Mouse (Mus musculus) activated CD4-positive, CD25-positive, alpha-beta regulatory T cell (primary cell): Measurements from ENCODE around the gene Prpmp5. TPM values are rescaled to one million over a fixed set of nuclear protein-coding genes. Genes with fewer than 3 reads are reported as not detected.

ENCODE experiments used
- polyA plus RNA-seq, 2 experiments: library from polyadenylated mRNA; unstranded; fragments of 100-300 nt; shearing (Covaris generic); gene quantifications; one replicate each; pipeline ENCODE4 v1.2.1; 2017

The Prpmp5 gene
- polyA plus RNA-seq: not detected

GRCm38 (mm10) chr6:132314657-132315056, at the start of gene Prpmp5:
TSS of gene Prpmp5 (minus strand) at chr6:132314757.

DNA sequence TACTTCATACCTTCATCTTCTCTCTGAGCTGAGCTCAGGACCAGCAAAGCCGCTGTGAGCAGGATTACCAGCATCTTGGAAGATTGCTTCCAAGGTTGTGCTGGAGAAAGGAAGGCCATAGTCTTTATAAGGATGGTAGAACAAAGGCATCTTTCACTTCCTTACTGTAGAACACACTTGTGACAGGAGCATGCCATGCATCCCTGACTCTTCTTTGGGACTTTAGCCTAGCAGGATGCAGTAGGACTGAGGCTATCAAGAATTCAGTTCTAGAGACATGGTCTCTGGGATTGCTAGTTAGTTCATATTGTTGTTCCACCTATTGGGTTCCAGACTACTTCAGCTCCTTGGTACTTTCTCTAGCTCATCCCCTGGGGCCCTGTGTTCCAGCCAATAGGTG, 49.5 kb upstream of the Prpmp5 start, which contains the start of gene Gm8882:
Gene Gm8882, minus strand, starts transcription at position 101 of the 400 bp plus-strand sequence.

Other genes with a start within 250 kb of the Prpmp5 start
- not detected for gene Prb1, start 104.2 kb downstream of the Prpmp5 start, polyA plus RNA-seq
- gene Gm8882, start 49.4 kb upstream of the Prpmp5 start, polyA plus RNA-seq: under 1 TPM in 1 of 2 experiments, not detected in 1; 0.42 TPM